Mouse (Mus musculus) limb, embryonic 14.5 days (tissue): ENCODE results near the gene Gmeb2. TPM values are rescaled to one million over a fixed set of nuclear protein-coding genes. Genes with fewer than 3 reads are reported as not detected.

Experiments
- ATAC-seq: fragments of 200-750 bp; cut with Nextera tagmentation; 2 replicates; pipeline ENCODE4 v1.8.0; 2017; ENCODE audit warnings: low read depth, moderate number of reproducible peaks, moderate TSS enrichment; ENCODE audit not compliant: low FRiP score
- DNase-seq: peaks from one replicate; pipeline ENCODE4 v3.0.0-alpha.2; 2015; ENCODE audit warnings: low spot score
- H3K27ac ChIP-seq: fragments of 300-500 bp; sonication (generic); replicated peaks from 2 replicates; pipeline ENCODE4 v1.5.1; 2014; ENCODE audit warnings: low read depth, mild to moderate bottlenecking, low read length, moderate library complexity, mixed read lengths
- H3K27me3 ChIP-seq: fragments of 300-500 bp; sonication (generic); 2 replicates; pipeline ENCODE4 v1.6.1; 2014; ENCODE audit warnings: low read length, mixed read lengths; ENCODE audit not compliant: control insufficient read depth, insufficient read depth
- H3K36me3 ChIP-seq: fragments of 300-500 bp; sonication (generic); 2 replicates; pipeline ENCODE4 v1.6.1; 2014; ENCODE audit warnings: mild to moderate bottlenecking, low read length, moderate library complexity, mixed read lengths; ENCODE audit not compliant: control insufficient read depth, insufficient read depth
- H3K4me1 ChIP-seq: fragments of 300-500 bp; sonication (generic); 2 replicates; pipeline ENCODE4 v1.6.1; 2014; ENCODE audit warnings: antibody characterized with exemption, low read length, mixed read lengths; ENCODE audit not compliant: control insufficient read depth, insufficient read depth
- H3K4me2 ChIP-seq: fragments of 300-500 bp; sonication (generic); replicated peaks from 2 replicates; pipeline ENCODE4 v1.6.1; 2014; ENCODE audit warnings: low read depth, mild to moderate bottlenecking, low read length, moderate library complexity; ENCODE audit not compliant: severe bottlenecking
- H3K4me3 ChIP-seq: fragments of 300-500 bp; sonication (generic); replicated peaks from 2 replicates; pipeline ENCODE4 v1.5.1; 2014; ENCODE audit warnings: low read length
- H3K9ac ChIP-seq: fragments of 300-500 bp; sonication (generic); 2 replicates; pipeline ENCODE4 v1.6.1; 2014; ENCODE audit warnings: mild to moderate bottlenecking, low read depth, low read length, moderate library complexity; ENCODE audit not compliant: severe bottlenecking
- H3K9me3 ChIP-seq: fragments of 300-500 bp; sonication (generic); 2 replicates; pipeline ENCODE4 v1.6.1; 2016; ENCODE audit warnings: low read length; ENCODE audit not compliant: control insufficient read depth
- POLR2A ChIP-seq: fragments of 200-500 bp; IDR thresholded peaks from 2 replicates; pipeline ENCODE4 v1.8.0; 2012; ENCODE audit warnings: inconsistent platforms, mild to moderate bottlenecking, moderate library complexity, borderline replicate concordance; ENCODE audit not compliant: insufficient read depth, insufficient read length; ENCODE audit errors: extremely low read depth
- WGBS: fragments of 180-500 bp; shearing (Covaris S2); extraction: QIAGEN DNeasy Blood & Tissue Kit; methylation state at CpG from one replicate; pipeline ENCODE4 v1.1.7; 2014; 5-methylcytosine and 5-hydroxymethylcytosine counted together
- polyA plus RNA-seq, 2 experiments: library from polyadenylated mRNA; depleted of rRNA in 1 of 2; stranded (reverse) in 1 of 2; unstranded in 1 of 2; fragments of >200 nt; fragmentation: Nextera tagmentation in 1 of 2; extraction: Ambion mirVana in 1 of 2; gene quantifications; 2 replicates each; pipeline versions ENCODE4 v1.2.1 to v1.2.3; 2012 to 2014

Gmeb2 gene
- polyA plus RNA-seq, 2 experiments = 17.0 to 28.6 TPM

- H3K9ac ChIP-seq = no peak overlapping the region
- H3K9me3 ChIP-seq = no peaks in the 10 kb centered on the region
- no peak overlapping the region for H3K4me2 ChIP-seq
- 89% methylated on average over 1 of the region's 1 CpGs for WGBS
- ATAC-seq (no peak), DNase-seq (no peak)
- H3K4me1 ChIP-seq = no peaks in the 10 kb centered on the region
- no peak overlapping the region for H3K4me3 ChIP-seq
- H3K27ac ChIP-seq = no peak overlapping the region
- no peaks in the 10 kb centered on the region for H3K27me3 ChIP-seq
- no peak for TF ChIP-seq POLR2A
- H3K36me3 ChIP-seq = peaks cover 54% of the 10 kb centered on the region
These were observed 36.0 kb downstream of the Gmeb2 start for GRCm38 (mm10) chr2:181251841-181252240.

- no peak for ATAC-seq
- H3K27me3 ChIP-seq = no peaks in the 10 kb centered on the region
- no peak overlapping the region for H3K4me3 ChIP-seq
- H3K36me3 ChIP-seq = peaks cover 32% of the 10 kb centered on the region
- DNase-seq = no peak
- no peaks in the 10 kb centered on the region for H3K9me3 ChIP-seq
- no peak overlapping the region for H3K4me2 ChIP-seq
- H3K4me1 ChIP-seq = no peaks in the 10 kb centered on the region
- WGBS = 83% methylated on average over 10 of the region's 10 CpGs
- H3K27ac ChIP-seq = no peak overlapping the region
- H3K9ac ChIP-seq = no peak overlapping the region
- TF ChIP-seq POLR2A = no peak
These were observed 38.6 kb downstream of the Gmeb2 start for GRCm38 (mm10) chr2:181249217-181249616.

- Histone ChIP-seq H3K27me3 (no peaks in the 10 kb centered on the region), H3K36me3 (no peaks in the 10 kb centered on the region), H3K4me2 (no peak overlapping the region), H3K9ac (no peak overlapping the region), H3K4me1 (peaks cover 6% of the 10 kb centered on the region), H3K4me3 (no peak overlapping the region), H3K9me3 (no peaks in the 10 kb centered on the region), H3K27ac (no peak overlapping the region)
- no peak for ATAC-seq
- WGBS = 47% methylated on average over 2 of the region's 2 CpGs
- no peak for DNase-seq
- no peak for TF ChIP-seq POLR2A
These were observed 42.8 kb downstream of the Gmeb2 start for GRCm38 (mm10) chr2:181245031-181245430.

GRCm38 (mm10) chr2:181243706-181244394 is 44.0 kb downstream of the Gmeb2 start:
- no peak for ATAC-seq
- no peak for DNase-seq
- no peak overlapping the region; the same call in 1 of the 2 replicates for H3K4me2 ChIP-seq

GRCm38 (mm10) chr2:181242314-181242665 is 45.5 kb downstream of the Gmeb2 start:
- Histone ChIP-seq H3K9ac (no peak overlapping the region), H3K36me3 (peaks cover 3% of the 10 kb centered on the region; the same call in 1 of the 2 replicates), H3K4me2 (peak overlapping the region; percentile 61), H3K4me3 (peak overlapping the region; percentile 49), H3K4me1 (peaks cover 6% of the 10 kb centered on the region), H3K27me3 (no peaks in the 10 kb centered on the region), H3K9me3 (no peaks in the 10 kb centered on the region), H3K27ac (no peak overlapping the region)
- no peak for TF ChIP-seq POLR2A
- DNase-seq = no peak
- ATAC-seq = no peak
- 57% methylated on average over 3 of the region's 3 CpGs for WGBS

More at GRCm38 (mm10) chr2:181243706-181244394, 44.0 kb downstream of the Gmeb2 start:
- Histone ChIP-seq H3K27me3 (no peaks in the 10 kb centered on the region), H3K4me1 (peaks cover 6% of the 10 kb centered on the region), H3K36me3 (no peaks in the 10 kb centered on the region), H3K4me3 (no peak overlapping the region), H3K9ac (no peak overlapping the region), H3K27ac (no peak overlapping the region), H3K9me3 (no peaks in the 10 kb centered on the region)
- no peak for TF ChIP-seq POLR2A
- WGBS = 34% methylated on average over 11 of the region's 11 CpGs
